Mouse (Mus musculus): ENCODE results near the gene Scd2. TPM values are rescaled to one million over a fixed set of nuclear protein-coding genes. Genes with fewer than 3 reads are reported as not detected.

The Scd2 gene
- total and polyA plus RNA-seq, 3 experiments, result 97.6 to 710 (median 649) TPM

- Histone ChIP-seq H3K4me1 (ENCODE audit: insufficient read depth, low read depth, low read length) (peaks cover 51% of the 10 kb centered on the region), H3K9me3 (replicated peaks) (no peaks in the 10 kb centered on the region), H3K36me3 (replicated peaks) (peaks cover 2% of the 10 kb centered on the region), H3K4me3 (ENCODE audit: low read depth, low read length) (peak overlapping the region; percentile 74), H3K27me3 (ENCODE audit: insufficient read depth, low read length) (no peaks in the 10 kb centered on the region)
- ATAC-seq (ENCODE audit: extremely low read depth, insufficient number of reproducible peaks, low FRiP score, poor library complexity, severe bottlenecking), result peak; percentile 90
- DNase-seq (ENCODE audit: low spot score), result peak; percentile 91
- TF ChIP-seq GATA1 (IDR thresholded peaks at IDR 0.05; ENCODE audit: borderline replicate concordance, low read length) (no peak), GATA2 (IDR thresholded peaks at IDR 0.05; ENCODE audit: borderline replicate concordance, low read depth, low read length) (no peak), POLR2AphosphoS5 (IDR thresholded peaks at IDR 0.05; ENCODE audit: insufficient replicate concordance, low read depth, low read length) (no peak), CTCF (IDR thresholded peaks at IDR 0.05; ENCODE audit: low read depth, low read length) (no peak), TAL1 (conservative IDR thresholded peaks at IDR 0.05; ENCODE audit: low read depth, low read length) (no peak)
These were observed 26.5 kb upstream of the Scd2 start for GRCm38 (mm10) chr19:44266824-44267498.

- peaks cover 1% of the 10 kb centered on the region for H3K36me3 ChIP-seq (replicated peaks)
- peaks cover 45% of the 10 kb centered on the region for H3K4me1 ChIP-seq (ENCODE audit: insufficient read depth, low read depth, low read length)
- no peak for DNase-seq (ENCODE audit: low spot score)
- H3K4me3 ChIP-seq (ENCODE audit: low read depth, low read length), result peak overlapping the region; percentile 74
- no peak for ATAC-seq (ENCODE audit: extremely low read depth, insufficient number of reproducible peaks, low FRiP score, poor library complexity, severe bottlenecking)
- H3K9me3 ChIP-seq (replicated peaks), result no peaks in the 10 kb centered on the region
- TF ChIP-seq CTCF (IDR thresholded peaks at IDR 0.05; ENCODE audit: low read depth, low read length) (no peak), POLR2AphosphoS5 (IDR thresholded peaks at IDR 0.05; ENCODE audit: insufficient replicate concordance, low read depth, low read length) (no peak), GATA1 (IDR thresholded peaks at IDR 0.05; ENCODE audit: borderline replicate concordance, low read length) (no peak), GATA2 (IDR thresholded peaks at IDR 0.05; ENCODE audit: borderline replicate concordance, low read depth, low read length) (no peak), TAL1 (conservative IDR thresholded peaks at IDR 0.05; ENCODE audit: low read depth, low read length) (no peak)
- H3K27me3 ChIP-seq (ENCODE audit: insufficient read depth, low read length), result no peaks in the 10 kb centered on the region
These were observed 25.9 kb upstream of the Scd2 start for GRCm38 (mm10) chr19:44267499-44268002.

- no peak for DNase-seq (ENCODE audit: low spot score)
These were observed 19.8 kb upstream of the Scd2 start for GRCm38 (mm10) chr19:44273711-44274110.

GRCm38 (mm10) chr19:44274452-44274851 is 19.0 kb upstream of the Scd2 start:
- no peak for ATAC-seq (ENCODE audit: extremely low read depth, insufficient number of reproducible peaks, low FRiP score, poor library complexity, severe bottlenecking)
- H3K27me3 ChIP-seq (ENCODE audit: insufficient read depth, low read length), result no peaks in the 10 kb centered on the region
- H3K36me3 ChIP-seq (replicated peaks), result no peaks in the 10 kb centered on the region
- H3K9me3 ChIP-seq (replicated peaks), result no peaks in the 10 kb centered on the region
- H3K4me3 ChIP-seq (ENCODE audit: low read depth, low read length), result no peak overlapping the region
- peaks cover 15% of the 10 kb centered on the region for H3K4me1 ChIP-seq (ENCODE audit: insufficient read depth, low read depth, low read length)
- DNase-seq (ENCODE audit: low spot score), result no peak
- TF ChIP-seq GATA2 (IDR thresholded peaks at IDR 0.05; ENCODE audit: borderline replicate concordance, low read depth, low read length) (no peak), TAL1 (conservative IDR thresholded peaks at IDR 0.05; ENCODE audit: low read depth, low read length) (no peak), POLR2AphosphoS5 (IDR thresholded peaks at IDR 0.05; ENCODE audit: insufficient replicate concordance, low read depth, low read length) (no peak), CTCF (IDR thresholded peaks at IDR 0.05; ENCODE audit: low read depth, low read length) (no peak), GATA1 (IDR thresholded peaks at IDR 0.05; ENCODE audit: borderline replicate concordance, low read length) (no peak)

More at GRCm38 (mm10) chr19:44273711-44274110, 19.8 kb upstream of the Scd2 start:
- peaks cover 17% of the 10 kb centered on the region for H3K4me1 ChIP-seq (ENCODE audit: insufficient read depth, low read depth, low read length)
- no peaks in the 10 kb centered on the region for H3K36me3 ChIP-seq (replicated peaks)
- no peak for ATAC-seq (ENCODE audit: extremely low read depth, insufficient number of reproducible peaks, low FRiP score, poor library complexity, severe bottlenecking)
- no peak overlapping the region for H3K4me3 ChIP-seq (ENCODE audit: low read depth, low read length)
- H3K9me3 ChIP-seq (replicated peaks), result no peaks in the 10 kb centered on the region
- no peak for TF ChIP-seq CTCF (IDR thresholded peaks at IDR 0.05; ENCODE audit: low read depth, low read length)
- no peaks in the 10 kb centered on the region for H3K27me3 ChIP-seq (ENCODE audit: insufficient read depth, low read length)

GRCm38 (mm10) chr19:44275418-44275817 is 18.1 kb upstream of the Scd2 start:
- Histone ChIP-seq H3K27me3 (ENCODE audit: insufficient read depth, low read length) (no peaks in the 10 kb centered on the region), H3K4me3 (ENCODE audit: low read depth, low read length) (no peak overlapping the region), H3K36me3 (replicated peaks) (no peaks in the 10 kb centered on the region), H3K9me3 (replicated peaks) (no peaks in the 10 kb centered on the region), H3K4me1 (ENCODE audit: insufficient read depth, low read depth, low read length) (peaks cover 19% of the 10 kb centered on the region)
- TF ChIP-seq GATA2 (IDR thresholded peaks at IDR 0.05; ENCODE audit: borderline replicate concordance, low read depth, low read length) (no peak), GATA1 (IDR thresholded peaks at IDR 0.05; ENCODE audit: borderline replicate concordance, low read length) (no peak), CTCF (IDR thresholded peaks at IDR 0.05; ENCODE audit: low read depth, low read length) (no peak), POLR2AphosphoS5 (IDR thresholded peaks at IDR 0.05; ENCODE audit: insufficient replicate concordance, low read depth, low read length) (no peak), TAL1 (conservative IDR thresholded peaks at IDR 0.05; ENCODE audit: low read depth, low read length) (no peak)
- ATAC-seq (ENCODE audit: extremely low read depth, insufficient number of reproducible peaks, low FRiP score, poor library complexity, severe bottlenecking), result no peak
- DNase-seq (ENCODE audit: low spot score), result no peak

- no peaks in the 10 kb centered on the region for H3K36me3 ChIP-seq (replicated peaks)
- H3K4me3 ChIP-seq (ENCODE audit: low read depth, low read length), result no peak overlapping the region
- H3K27me3 ChIP-seq (ENCODE audit: insufficient read depth, low read length), result no peaks in the 10 kb centered on the region
- H3K4me1 ChIP-seq (ENCODE audit: insufficient read depth, low read depth, low read length), result peaks cover 32% of the 10 kb centered on the region
- DNase-seq (ENCODE audit: low spot score) (no peak), ATAC-seq (ENCODE audit: extremely low read depth, insufficient number of reproducible peaks, low FRiP score, poor library complexity, severe bottlenecking) (no peak)
- TF ChIP-seq GATA2 (IDR thresholded peaks at IDR 0.05; ENCODE audit: borderline replicate concordance, low read depth, low read length) (no peak), TAL1 (conservative IDR thresholded peaks at IDR 0.05; ENCODE audit: low read depth, low read length) (no peak), GATA1 (IDR thresholded peaks at IDR 0.05; ENCODE audit: borderline replicate concordance, low read length) (no peak), CTCF (IDR thresholded peaks at IDR 0.05; ENCODE audit: low read depth, low read length) (no peak), POLR2AphosphoS5 (IDR thresholded peaks at IDR 0.05; ENCODE audit: insufficient replicate concordance, low read depth, low read length) (no peak)
- no peaks in the 10 kb centered on the region for H3K9me3 ChIP-seq (replicated peaks)
These were observed 16.6 kb upstream of the Scd2 start for GRCm38 (mm10) chr19:44276861-44277260.
